Mouse (Mus musculus) heart, adult 8-10 months (tissue): Measurements from ENCODE around the gene Jtb. TPM values are rescaled to one million over a fixed set of nuclear protein-coding genes. Genes with fewer than 3 reads are reported as not detected.

ENCODE experiments used
- DNase-seq: peaks from one replicate; pipeline ENCODE4 v3.0.0; 2022; ENCODE audit warnings: low spot score
- total RNA-seq, 4 experiments: library from RNA; stranded (reverse); gene quantifications; 2 replicates each; pipeline ENCODE4 v1.2.4; 2022

Gene Jtb
- total RNA-seq, 4 experiments from 2014 or later, result 40.2 to 51.1 (median 42.2) TPM

GRCm38 (mm10) chr3:90258521-90258920 lies 27.1 kb downstream of the Jtb start:
- DNase-seq, result no peak

- no peak for DNase-seq
Measured at GRCm38 (mm10) chr3:90263121-90263771, 31.8 kb downstream of the Jtb start.

GRCm38 (mm10) chr3:90264687-90265033 lies 33.3 kb downstream of the Jtb start:
- no peak for DNase-seq

GRCm38 (mm10) chr3:90265034-90265931 lies 33.9 kb downstream of the Jtb start, which contains the start of gene Dennd4b:
Gene Dennd4b, plus strand, starts transcription at chr3:90265185.
- DNase-seq, result peak; percentile 90

GRCm38 (mm10) chr3:90265932-90266741 lies 34.7 kb downstream of the Jtb start:
- peak; percentile 36 for DNase-seq

GRCm38 (mm10) chr3:90266901-90267775 lies 35.7 kb downstream of the Jtb start:
- DNase-seq, result no peak

GRCm38 (mm10) chr3:90268190-90268589 lies 36.8 kb downstream of the Jtb start:
- no peak for DNase-seq

GRCm38 (mm10) chr3:90268971-90269370 lies 37.6 kb downstream of the Jtb start:
- DNase-seq, result no peak

GRCm38 (mm10) chr3:90270784-90271183 lies 39.4 kb downstream of the Jtb start:
- DNase-seq, result no peak

- DNase-seq, result no peak
Measured at GRCm38 (mm10) chr3:90272170-90272569, 40.8 kb downstream of the Jtb start.

GRCm38 (mm10) chr3:90273855-90274254 lies 42.5 kb downstream of the Jtb start:
- no peak for DNase-seq

GRCm38 (mm10) chr3:90275286-90275685 lies 43.9 kb downstream of the Jtb start:
- DNase-seq, result no peak

- DNase-seq, result no peak
Measured at GRCm38 (mm10) chr3:90276858-90277257, 45.5 kb downstream of the Jtb start.

- DNase-seq, result no peak
Measured at GRCm38 (mm10) chr3:90277793-90278192, 46.4 kb downstream of the Jtb start.

GRCm38 (mm10) chr3:90278211-90278610 lies 46.8 kb downstream of the Jtb start:
- no peak for DNase-seq

GRCm38 (mm10) chr3:90279216-90279615 lies 47.8 kb downstream of the Jtb start:
- DNase-seq, result no peak

GRCm38 (mm10) chr3:90279743-90280142 lies 48.3 kb downstream of the Jtb start:
- DNase-seq, result no peak

GRCm38 (mm10) chr3:90280708-90281107 lies 49.3 kb downstream of the Jtb start:
- DNase-seq, result no peak

- no peak for DNase-seq
Measured at GRCm38 (mm10) chr3:90284150-90284549, 52.8 kb downstream of the Jtb start.
